Mouse (Mus musculus) C2C12 (cell line): ENCODE measurements around the gene Prdm5.

Source experiments
- CTCF ChIP-seq: IDR thresholded peaks from one replicate; pipeline ENCODE4 v1.5.1; 2011; ENCODE audit not compliant: control insufficient read depth, insufficient read depth, insufficient read length
- FOSL1 ChIP-seq: IDR thresholded peaks from one replicate; pipeline ENCODE4 v1.8.0; 2011; ENCODE audit warnings: mild to moderate bottlenecking, low read length; ENCODE audit not compliant: poor library complexity, insufficient read depth, severe bottlenecking
- MAX ChIP-seq: IDR thresholded peaks from one replicate; pipeline ENCODE4 v1.6.1; 2011; ENCODE audit warnings: mild to moderate bottlenecking, control low read depth
- MYOD1 ChIP-seq: IDR thresholded peaks from one replicate; pipeline ENCODE4 v1.6.1; 2011; ENCODE audit warnings: low read depth; ENCODE audit not compliant: control insufficient read depth, insufficient read length
- MYOG ChIP-seq: IDR thresholded peaks from one replicate; pipeline ENCODE4 v1.6.1; 2011; ENCODE audit not compliant: control insufficient read depth, insufficient read length; ENCODE audit errors: extremely low read depth
- USF1 ChIP-seq: IDR thresholded peaks from one replicate; pipeline ENCODE4 v1.6.1; 2011; ENCODE audit warnings: low read depth, mild to moderate bottlenecking, control low read depth, moderate library complexity

- no peak for TF ChIP-seq CTCF
- TF ChIP-seq MAX: no peak
- TF ChIP-seq MYOD1: no peak
- no peak for TF ChIP-seq USF1
- TF ChIP-seq MYOG: no peak
- TF ChIP-seq FOSL1: no peak
Observed at GRCm38 (mm10) chr6:65865861-65866260, 87.1 kb downstream of the Prdm5 start.
